Mouse (Mus musculus) intestine, postnatal 0 days (tissue): ENCODE data around the gene Hist1h2bg. TPM values are rescaled to one million over a fixed set of nuclear protein-coding genes. Genes with fewer than 3 reads are reported as not detected.
"Not testable (repeated sequence)": the region's sequence is repeated elsewhere in the genome, so short reads cannot be mapped to it uniquely, and the experiment has no call there.

Source experiments
- ATAC-seq: fragments of 200-750 bp; cut with Nextera tagmentation; 2 replicates; pipeline ENCODE4 v1.8.0; 2017; ENCODE audit warnings: mild to moderate bottlenecking, moderate TSS enrichment, moderate library complexity
- H3K27ac ChIP-seq: fragments of 300-500 bp; sonication (generic); 2 replicates; pipeline ENCODE4 v1.5.1; 2014; ENCODE audit warnings: mild to moderate bottlenecking, low read depth, low read length, moderate library complexity
- H3K27me3 ChIP-seq: fragments of 300-500 bp; sonication (generic); replicated peaks from 2 replicates; pipeline ENCODE4 v1.6.1; 2014; ENCODE audit warnings: low read length, mixed read lengths; ENCODE audit not compliant: control insufficient read depth, insufficient read depth
- H3K36me3 ChIP-seq: fragments of 300-500 bp; sonication (generic); 2 replicates; pipeline ENCODE4 v1.6.1; 2014; ENCODE audit warnings: mild to moderate bottlenecking, moderate library complexity; ENCODE audit not compliant: control insufficient read depth, insufficient read depth
- H3K4me1 ChIP-seq: fragments of 300-500 bp; sonication (generic); replicated peaks from 2 replicates; pipeline ENCODE4 v1.6.1; 2014; ENCODE audit warnings: antibody characterized with exemption, low read length, mixed read lengths; ENCODE audit not compliant: control insufficient read depth, insufficient read depth
- H3K4me2 ChIP-seq: fragments of 300-500 bp; sonication (generic); replicated peaks from 2 replicates; pipeline ENCODE4 v1.6.1; 2014; ENCODE audit warnings: low read depth, mild to moderate bottlenecking, moderate library complexity
- H3K4me3 ChIP-seq: fragments of 300-500 bp; sonication (generic); 2 replicates; pipeline ENCODE4 v1.5.1; 2014; ENCODE audit warnings: low read depth, low read length
- H3K9ac ChIP-seq: fragments of 300-500 bp; sonication (generic); 2 replicates; pipeline ENCODE4 v1.6.1; 2014; ENCODE audit warnings: mild to moderate bottlenecking, low read depth, low read length
- H3K9me3 ChIP-seq: fragments of 300-500 bp; sonication (generic); 2 replicates; pipeline ENCODE4 v1.6.1; 2016; ENCODE audit warnings: mixed run types; ENCODE audit not compliant: control insufficient read depth
- CTCF ChIP-seq: sonication (generic); IDR thresholded peaks from 2 replicates; pipeline ENCODE4 v1.5.1; 2016; ENCODE audit warnings: low read depth, mild to moderate bottlenecking, control low read depth, antibody characterized with exemption, moderate library complexity
- WGBS: fragments of 180-500 bp; shearing (Covaris S2); extraction: QIAGEN DNeasy Blood & Tissue Kit; methylation state at CpG from one replicate; pipeline ENCODE4 v1.1.7; 2014; 5-methylcytosine and 5-hydroxymethylcytosine counted together
- polyA plus RNA-seq: library from polyadenylated mRNA; unstranded; fragments of >200 nt; fragmentation: Nextera tagmentation; extraction: Ambion mirVana; gene quantifications from 2 replicates; pipeline ENCODE4 v1.2.1, GENCODE M21; 2015

Gene Hist1h2bg
- polyA plus RNA-seq, 1 experiment from 2014 or later, result 3.1 TPM

DNA sequence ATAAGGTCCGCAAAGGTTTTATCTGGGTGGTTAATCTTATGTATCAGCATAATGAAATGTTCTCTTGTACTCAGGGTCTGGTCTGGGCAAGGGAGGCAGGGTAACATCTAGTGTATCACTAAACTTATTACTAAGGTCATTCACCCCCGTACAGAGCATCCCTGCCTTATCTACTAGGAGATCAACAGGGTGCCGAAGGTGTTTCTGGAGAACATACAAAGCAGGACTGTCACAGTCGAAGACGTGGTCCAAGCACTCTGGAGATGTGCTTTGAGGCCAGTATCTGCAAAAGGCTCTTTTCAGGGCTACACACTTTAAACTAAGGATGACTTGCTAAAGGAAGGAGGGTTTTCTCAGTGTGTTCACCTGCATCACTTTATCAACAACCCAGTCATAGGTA, 24.5 kb upstream of the Hist1h2bg start:
- H3K27me3 ChIP-seq, result no peaks in the 10 kb centered on the region
- no peaks in the 10 kb centered on the region for H3K9me3 ChIP-seq
- H3K36me3 ChIP-seq, result no peaks in the 10 kb centered on the region
- ATAC-seq, result no peak
- no peak overlapping the region for H3K27ac ChIP-seq
- TF ChIP-seq CTCF, result no peak
- 71% methylated on average over 5 of the region's 5 CpGs for WGBS
- no peak overlapping the region for H3K4me3 ChIP-seq
- H3K4me2 ChIP-seq, result no peak overlapping the region
- H3K9ac ChIP-seq, result no peak overlapping the region
- no peaks in the 10 kb centered on the region; the same call in 1 of the 2 replicates for H3K4me1 ChIP-seq

- no peak for TF ChIP-seq CTCF
- Histone ChIP-seq H3K36me3 (no peaks in the 10 kb centered on the region), H3K27me3 (no peaks in the 10 kb centered on the region), H3K4me1 (no peaks in the 10 kb centered on the region), H3K4me3 (peak overlapping the region; percentile 38), H3K9me3 (no peaks in the 10 kb centered on the region), H3K4me2 (peak overlapping the region; percentile 64), H3K27ac (peak overlapping the region; percentile 76), H3K9ac (peak overlapping the region; percentile 12; the same call in 1 of the 2 replicates)
- WGBS, result 3% methylated on average over 3 of the region's 3 CpGs
- ATAC-seq, result no peak
These were observed 20.4 kb upstream of the Hist1h2bg start for GRCm38 (mm10) chr13:23550761-23551145.

GRCm38 (mm10) chr13:23551146-23551834, 19.9 kb upstream of the Hist1h2bg start, which contains the start of gene Hist1h4f:
Gene Hist1h4f (minus strand): TSS chr13:23551648.
- not testable (repeated sequence) for H3K9me3 ChIP-seq, H3K27me3 ChIP-seq, H3K4me1 ChIP-seq, H3K36me3 ChIP-seq
- Histone ChIP-seq H3K27ac (peak within 1 kb of the TSS; percentile 76), H3K4me3 (peak within 1 kb of the TSS; percentile 38), H3K9ac (peak within 1 kb of the TSS; percentile 12; the same call in 1 of the 2 replicates), H3K4me2 (peak within 1 kb of the TSS; percentile 64)
- ATAC-seq, result peak; percentile 69
- peak; percentile 72 for TF ChIP-seq CTCF
- WGBS, result under 1% methylated on average over 47 of the region's 47 CpGs

DNA sequence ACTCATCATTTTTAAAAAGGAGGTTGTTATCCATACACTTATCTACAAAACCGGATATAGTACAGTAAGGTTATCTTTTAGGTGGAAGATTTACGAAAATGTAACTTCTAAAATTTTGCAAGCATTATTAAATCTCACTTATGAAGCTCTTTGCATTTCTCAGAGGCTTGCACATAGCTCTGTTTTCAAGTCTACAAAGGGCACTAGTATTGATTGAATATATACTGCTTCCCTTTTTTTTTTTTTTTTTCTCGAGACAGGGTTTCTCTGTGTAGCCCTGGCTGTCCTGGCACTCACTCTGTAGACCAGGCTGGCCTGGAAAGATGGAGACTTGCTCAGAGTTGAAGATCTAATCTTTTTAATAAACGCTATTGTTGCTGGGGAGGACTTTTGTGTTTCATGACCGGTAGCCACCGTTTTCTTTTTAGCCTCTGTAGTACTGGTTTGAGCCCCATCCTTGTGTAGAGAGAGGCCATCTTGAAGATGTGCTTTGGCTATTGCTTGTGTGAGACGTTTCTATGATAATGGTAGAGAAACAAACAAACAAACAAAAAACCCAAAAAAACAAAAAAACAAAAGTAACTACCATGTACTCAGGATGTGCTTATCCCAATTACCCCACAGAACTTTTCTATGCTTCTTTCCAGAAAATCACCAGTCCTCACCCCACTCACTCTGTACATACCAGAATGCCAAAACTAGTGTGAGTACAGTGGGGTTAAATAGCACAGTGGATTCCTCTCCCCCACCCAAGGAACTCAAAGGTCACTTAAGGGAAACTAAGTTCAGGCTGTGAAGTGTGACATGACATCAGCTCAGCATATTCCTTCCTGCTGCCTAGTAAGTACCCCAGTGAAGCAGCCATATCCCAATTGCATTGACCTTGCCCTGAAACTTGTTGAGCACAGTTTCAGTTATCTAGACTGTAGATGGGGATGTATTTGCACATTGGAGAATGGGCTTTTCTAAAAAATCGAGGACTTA, 19.0 kb upstream of the Hist1h2bg start:
- Histone ChIP-seq H3K27me3 (no peaks in the 10 kb centered on the region), H3K4me3 (peak overlapping the region; percentile 38; the same call in 1 of the 2 replicates), H3K36me3 (no peaks in the 10 kb centered on the region), H3K9ac (no peak overlapping the region), H3K9me3 (no peaks in the 10 kb centered on the region), H3K27ac (no peak overlapping the region), H3K4me2 (peak overlapping the region; percentile 64), H3K4me1 (no peaks in the 10 kb centered on the region)
- no peak for ATAC-seq
- WGBS, result 49% methylated on average over 8 of the region's 8 CpGs
- no peak for TF ChIP-seq CTCF

DNA sequence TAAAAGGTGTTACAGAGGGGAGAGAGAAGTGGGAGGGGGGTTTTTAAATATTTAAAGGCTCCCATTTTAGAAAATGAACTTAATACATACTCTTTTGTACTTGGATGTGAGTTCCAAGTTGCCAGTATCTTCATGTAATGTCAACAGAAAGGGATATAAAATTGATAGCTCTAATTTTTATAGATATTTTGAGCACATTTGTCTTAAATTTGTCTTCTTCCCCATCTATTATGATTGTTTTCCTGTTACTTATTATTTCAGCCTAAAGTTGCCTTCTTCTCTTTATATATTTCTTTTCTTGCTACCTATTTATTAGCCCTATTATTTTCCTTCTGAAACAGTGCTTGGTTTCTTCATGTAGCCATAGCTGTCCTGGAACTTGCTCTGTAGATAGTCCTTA, 18.2 kb upstream of the Hist1h2bg start, which contains the start of gene Hist1h1d:
Gene Hist1h1d, plus strand, starts transcription at position 301 of the 400 bp plus-strand sequence.
- Histone ChIP-seq H3K4me3 (no peak within 1 kb of the TSS), H3K4me1 (no peaks in the 10 kb centered on the region)
- no peak for ATAC-seq

DNA sequence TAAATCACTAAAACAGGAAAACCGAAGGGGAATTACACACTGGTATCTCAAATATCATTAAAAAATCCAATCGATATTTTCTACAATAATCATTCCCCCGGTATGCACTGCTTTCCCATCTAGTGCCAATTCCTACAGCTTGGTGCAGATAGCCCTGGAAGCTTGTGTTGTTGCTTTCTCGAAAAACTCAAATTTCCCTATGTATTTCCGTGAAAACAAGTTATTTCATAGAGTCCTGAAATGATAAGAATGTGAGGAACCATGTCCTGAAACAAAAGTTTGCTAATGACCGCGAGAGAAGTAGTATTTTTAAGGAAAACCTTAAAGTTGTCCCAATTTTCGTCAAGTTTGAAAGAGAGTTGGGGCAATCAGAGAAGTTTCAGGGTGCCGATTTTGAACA, 16.8 kb upstream of the Hist1h2bg start:
- Histone ChIP-seq H3K27ac (peak overlapping the region; percentile 85), H3K4me3 (peak overlapping the region; percentile 46; the same call in 1 of the 2 replicates), H3K4me2 (peak overlapping the region; percentile 78), H3K9ac (peak overlapping the region; percentile 70; the same call in 1 of the 2 replicates), H3K4me1 (no peaks in the 10 kb centered on the region), H3K27me3 (no peaks in the 10 kb centered on the region), H3K9me3 (no peaks in the 10 kb centered on the region), H3K36me3 (no peaks in the 10 kb centered on the region)
- 14% methylated on average over 9 of the region's 9 CpGs for WGBS
- ATAC-seq, result no peak
- TF ChIP-seq CTCF, result no peak

More for the DNA sequence above, 18.2 kb upstream of the Hist1h2bg start, which contains the start of gene Hist1h1d:
- TF ChIP-seq CTCF, result no peak
- Histone ChIP-seq H3K36me3 (no peaks in the 10 kb centered on the region), H3K27me3 (no peaks in the 10 kb centered on the region), H3K9me3 (no peaks in the 10 kb centered on the region), H3K27ac (no peak within 1 kb of the TSS; the same call in 1 of the 2 replicates), H3K4me2 (peak within 1 kb of the TSS; percentile 78; the same call in 1 of the 2 replicates), H3K9ac (no peak within 1 kb of the TSS)
